Mouse (Mus musculus) kidney, postnatal 4 days (tissue): Measurements from ENCODE around the gene Chd5.
A peak's percentile ranks its signal among the peaks of the same experiment; 100 is the strongest.

Source experiments
- DNase-seq, 2 experiments: peaks; one replicate each; pipeline ENCODE4 v3.0.0; 2021; ENCODE audit warnings: mixed read lengths in 2 of 2

Chd5 gene

GRCm38 (mm10) chr4:152318517-152319234 lies 19.8 kb upstream of the Chd5 start, which contains the start of gene Rnf207:
Gene Rnf207, minus strand, starts transcription at chr4:152318993.
- DNase-seq, result peak; percentile 73 to 79

GRCm38 (mm10) chr4:152321464-152321863 lies 17.0 kb upstream of the Chd5 start:
- no peak for DNase-seq

GRCm38 (mm10) chr4:152324641-152325562 lies 13.5 kb upstream of the Chd5 start:
- DNase-seq, result no peak

- DNase-seq, result peak; percentile 92 to 95
Measured at GRCm38 (mm10) chr4:152325574-152326411, 12.7 kb upstream of the Chd5 start, which contains the start of gene Rpl22. Gene Rpl22, plus strand, starts transcription at chr4:152325742.

- no peak for DNase-seq
Measured at GRCm38 (mm10) chr4:152326543-152326942, 11.9 kb upstream of the Chd5 start.

GRCm38 (mm10) chr4:152328691-152329090 lies 9.8 kb upstream of the Chd5 start:
- DNase-seq, result peak; percentile 71 to 76

GRCm38 (mm10) chr4:152332952-152333351 lies 5.5 kb upstream of the Chd5 start:
- peak; percentile 83 to 87 for DNase-seq

GRCm38 (mm10) chr4:152333587-152333986 lies 4.9 kb upstream of the Chd5 start:
- no peak for DNase-seq

- DNase-seq, result peak in 1 of 2 experiments; percentile 15
Measured at GRCm38 (mm10) chr4:152337772-152338171, 679 bp upstream of the Chd5 start.

GRCm38 (mm10) chr4:152339293-152339790 lies 891 bp downstream of the Chd5 start:
- no peak for DNase-seq

GRCm38 (mm10) chr4:152340584-152341284 lies 2.3 kb downstream of the Chd5 start:
- peak; percentile 61 to 68 for DNase-seq

GRCm38 (mm10) chr4:152343296-152343695 lies 4.8 kb downstream of the Chd5 start:
- DNase-seq, result peak; percentile 40 to 52

- DNase-seq, result no peak
Measured at GRCm38 (mm10) chr4:152344651-152345050, 6.2 kb downstream of the Chd5 start.

- DNase-seq, result peak in 1 of 2 experiments; percentile 16
Measured at GRCm38 (mm10) chr4:152345120-152345889, 6.9 kb downstream of the Chd5 start.

GRCm38 (mm10) chr4:152349837-152350381 lies 11.5 kb downstream of the Chd5 start:
- DNase-seq, result peak in 1 of 2 experiments; percentile 16

- no peak for DNase-seq
Measured at GRCm38 (mm10) chr4:152350722-152351421, 12.4 kb downstream of the Chd5 start.

GRCm38 (mm10) chr4:152351422-152352305 lies 13.2 kb downstream of the Chd5 start:
- peak; percentile 56 to 63 for DNase-seq

- no peak for DNase-seq
Measured at GRCm38 (mm10) chr4:152353886-152354637, 15.6 kb downstream of the Chd5 start.
